Mouse (Mus musculus) c-Kit-positive CD71-positive TER-119-positive erythroid progenitor cells, embryonic 14.5 days (primary cell): Measurements from ENCODE around the gene Unk.

Source experiments
- DNase-seq: peaks from one replicate; pipeline ENCODE4 v3.0.0-alpha.2; 2013; ENCODE audit warnings: low spot score

The Unk gene

GRCm38 (mm10) chr11:116063562-116063961 is 33.4 kb downstream of the Unk start:
- DNase-seq = no peak

GRCm38 (mm10) chr11:116064187-116064867 is 34.2 kb downstream of the Unk start:
- no peak for DNase-seq

GRCm38 (mm10) chr11:116065345-116065744 is 35.2 kb downstream of the Unk start:
- DNase-seq = no peak

- DNase-seq = peak; percentile 58
Observed at GRCm38 (mm10) chr11:116071510-116071909, 41.4 kb downstream of the Unk start.

- DNase-seq = no peak
Observed at GRCm38 (mm10) chr11:116072608-116073007, 42.5 kb downstream of the Unk start.

GRCm38 (mm10) chr11:116074436-116074991 is 44.4 kb downstream of the Unk start:
- no peak for DNase-seq

GRCm38 (mm10) chr11:116075539-116076265 is 45.6 kb downstream of the Unk start:
- no peak for DNase-seq

- DNase-seq = no peak
Observed at GRCm38 (mm10) chr11:116076266-116076540, 46.1 kb downstream of the Unk start.

GRCm38 (mm10) chr11:116076836-116077235 is 46.7 kb downstream of the Unk start:
- no peak for DNase-seq

- DNase-seq = peak; percentile 82
Observed at GRCm38 (mm10) chr11:116077446-116078204, 47.5 kb downstream of the Unk start, which contains the start of gene Unc13d. TSS of gene Unc13d (minus strand) at chr11:116077961.

- no peak for DNase-seq
Observed at GRCm38 (mm10) chr11:116078221-116078620, 48.1 kb downstream of the Unk start.

- DNase-seq = no peak
Observed at GRCm38 (mm10) chr11:116078676-116079320, 48.7 kb downstream of the Unk start.

GRCm38 (mm10) chr11:116079511-116079910 is 49.4 kb downstream of the Unk start:
- DNase-seq = no peak

GRCm38 (mm10) chr11:116081081-116081480 is 51.0 kb downstream of the Unk start:
- no peak for DNase-seq

- DNase-seq = no peak
Observed at GRCm38 (mm10) chr11:116083096-116083672, 53.1 kb downstream of the Unk start.

GRCm38 (mm10) chr11:116084166-116084565 is 54.0 kb downstream of the Unk start:
- DNase-seq = peak; percentile 66

GRCm38 (mm10) chr11:116086258-116087193 is 56.4 kb downstream of the Unk start, which contains the start of gene Wbp2:
TSS of gene Wbp2 (minus strand) at chr11:116086995.
- peak; percentile 96 for DNase-seq

GRCm38 (mm10) chr11:116087194-116088130 is 57.3 kb downstream of the Unk start:
- DNase-seq = peak; percentile 80

GRCm38 (mm10) chr11:116088188-116088587 is 58.1 kb downstream of the Unk start:
- DNase-seq = no peak
